Mouse (Mus musculus) midbrain, embryonic 15.5 days (tissue): ENCODE results near the gene Uba1y. TPM values are rescaled to one million over a fixed set of nuclear protein-coding genes. Genes with fewer than 3 reads are reported as not detected.
"Not testable (repeated sequence)": the region's sequence is repeated elsewhere in the genome, so short reads cannot be mapped to it uniquely, and the experiment has no call there.

ENCODE experiments used
- ATAC-seq: fragments of 200-750 bp; cut with Nextera tagmentation; replicated peaks from 2 replicates; pipeline ENCODE4 v1.8.0; 2017; ENCODE audit warnings: moderate TSS enrichment
- H3K27ac ChIP-seq: fragments of 300-500 bp; sonication (generic); 2 replicates; pipeline ENCODE4 v1.5.1; 2015; ENCODE audit warnings: mild to moderate bottlenecking, inconsistent platforms
- H3K27me3 ChIP-seq: fragments of 300-500 bp; sonication (generic); replicated peaks from 2 replicates; pipeline ENCODE4 v1.6.1; 2015; ENCODE audit warnings: inconsistent platforms
- H3K36me3 ChIP-seq: fragments of 300-500 bp; sonication (generic); replicated peaks from 2 replicates; pipeline ENCODE4 v1.6.1; 2015; ENCODE audit warnings: inconsistent platforms
- H3K4me1 ChIP-seq: fragments of 300-500 bp; sonication (generic); 2 replicates; pipeline ENCODE4 v1.6.1; 2015; ENCODE audit warnings: inconsistent platforms
- H3K4me2 ChIP-seq: fragments of 300-500 bp; sonication (generic); 2 replicates; pipeline ENCODE4 v1.6.1; 2015; ENCODE audit warnings: inconsistent platforms, mild to moderate bottlenecking, moderate library complexity
- H3K4me3 ChIP-seq: fragments of 300-500 bp; sonication (generic); 2 replicates; pipeline ENCODE4 v1.5.1; 2015; ENCODE audit warnings: mild to moderate bottlenecking, inconsistent platforms
- H3K9ac ChIP-seq: fragments of 300-500 bp; sonication (generic); 2 replicates; pipeline ENCODE4 v1.6.1; 2015; ENCODE audit warnings: mild to moderate bottlenecking, inconsistent platforms
- H3K9me3 ChIP-seq: fragments of 300-500 bp; sonication (generic); 2 replicates; pipeline ENCODE4 v1.6.1; 2016; ENCODE audit warnings: inconsistent platforms
- WGBS: fragments of 180-500 bp; shearing (Covaris S2); methylation state at CpG from one replicate; pipeline ENCODE4 v1.1.7; 2015; ENCODE audit warnings: mixed read lengths; 5-methylcytosine and 5-hydroxymethylcytosine counted together
- polyA plus RNA-seq: library from polyadenylated mRNA; unstranded; fragments of >200 nt; fragmentation: Nextera tagmentation; extraction: Ambion mirVana; gene quantifications from 2 replicates; pipeline ENCODE4 v1.2.1, GENCODE M21; 2015

Gene Uba1y
- polyA plus RNA-seq = 0.12 and 0.13 TPM in 2 replicates

DNA sequence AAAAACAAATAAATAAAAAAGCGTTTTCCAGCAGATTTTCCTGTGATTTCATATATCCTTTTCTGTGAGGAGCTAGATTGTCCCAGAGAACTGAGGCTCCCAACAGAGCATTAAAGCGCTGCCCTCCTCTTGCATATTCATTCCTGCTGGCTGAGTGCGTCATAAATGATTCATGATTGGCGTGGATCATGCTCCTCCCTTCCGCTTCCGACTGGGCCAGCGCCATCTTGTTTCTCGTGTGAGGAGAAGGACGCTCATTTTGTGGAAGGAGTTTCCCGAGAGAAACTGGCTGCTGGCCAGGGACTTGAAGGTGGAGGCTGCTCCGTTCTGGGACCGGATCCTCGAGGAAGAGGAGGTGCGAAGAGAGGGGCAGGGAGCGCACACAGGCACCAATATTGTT is at the start of gene Uba1y:
TSS of gene Uba1y (plus strand) at position 254 of the 400 bp plus-strand sequence.
- WGBS = 86% methylated on average over 11 of the region's 15 CpGs
- Histone ChIP-seq H3K4me1 (no peaks in the 10 kb centered on the region), H3K27ac (no peak within 1 kb of the TSS), H3K9me3 (no peaks in the 10 kb centered on the region), H3K4me3 (no peak within 1 kb of the TSS), H3K36me3 (no peaks in the 10 kb centered on the region), H3K9ac (no peak within 1 kb of the TSS), H3K4me2 (no peak within 1 kb of the TSS), H3K27me3 (no peaks in the 10 kb centered on the region)
- ATAC-seq = no peak

GRCm38 (mm10) chrY:797309-797708 is 21.1 kb upstream of the Uba1y start, which contains the start of gene Zfy1:
TSS of gene Zfy1 (minus strand) at chrY:797409.
- ATAC-seq, H3K36me3 ChIP-seq, H3K4me3 ChIP-seq, H3K9ac ChIP-seq, H3K4me1 ChIP-seq, H3K27ac ChIP-seq, H3K4me2 ChIP-seq, H3K9me3 ChIP-seq, H3K27me3 ChIP-seq: not testable (repeated sequence)
- 85% methylated on average over 7 of the region's 11 CpGs for WGBS

- no peaks in the 10 kb centered on the region for H3K9me3 ChIP-seq
- peak; percentile 87 for ATAC-seq
- no peaks in the 10 kb centered on the region for H3K27me3 ChIP-seq
- no peaks in the 10 kb centered on the region for H3K4me1 ChIP-seq
- 2% methylated on average over 5 of the region's 15 CpGs for WGBS
- no peaks in the 10 kb centered on the region for H3K36me3 ChIP-seq
- H3K4me3 ChIP-seq = 0 out of 2 replicates have a peak overlapping the region, but pooled peaks have one; percentile 11
- no peak overlapping the region for H3K27ac ChIP-seq
- peak overlapping the region; percentile 43 for H3K4me2 ChIP-seq
- H3K9ac ChIP-seq = no peak overlapping the region
These were observed 9.3 kb upstream of the Uba1y start for GRCm38 (mm10) chrY:808991-809661.

- Histone ChIP-seq H3K4me2 (no peak overlapping the region), H3K9ac (no peak overlapping the region), H3K4me3 (no peak overlapping the region), H3K27ac (peak overlapping the region; percentile 58; the same call in 1 of the 2 replicates), H3K36me3 (no peaks in the 10 kb centered on the region), H3K4me1 (no peaks in the 10 kb centered on the region), H3K9me3 (no peaks in the 10 kb centered on the region), H3K27me3 (no peaks in the 10 kb centered on the region)
- ATAC-seq = peak; percentile 77
These were observed 54.0 kb downstream of the Uba1y start for GRCm38 (mm10) chrY:872404-872803.

GRCm38 (mm10) chrY:872855-873549 is 54.6 kb downstream of the Uba1y start:
- Histone ChIP-seq H3K27me3 (no peaks in the 10 kb centered on the region), H3K9me3 (no peaks in the 10 kb centered on the region), H3K9ac (no peak overlapping the region), H3K4me3 (0 out of 2 replicates have a peak overlapping the region, but pooled peaks have one; percentile 5), H3K4me2 (0 out of 2 replicates have a peak overlapping the region, but pooled peaks have one; percentile 24), H3K36me3 (no peaks in the 10 kb centered on the region), H3K4me1 (no peaks in the 10 kb centered on the region), H3K27ac (peak overlapping the region; percentile 58; the same call in 1 of the 2 replicates)
- peak; percentile 92 for ATAC-seq
- 34% methylated on average over 14 of the region's 18 CpGs for WGBS

Other genes with a start within 250 kb of the Uba1y start
- not detected in 2 replicates for gene Zfy1, start 21.2 kb upstream of the Uba1y start, polyA plus RNA-seq
- 8.3 and 10.2 TPM in 2 replicates for gene Kdm5d, start 79.1 kb downstream of the Uba1y start, polyA plus RNA-seq
- gene Eif2s3y, start 191.9 kb downstream of the Uba1y start, polyA plus RNA-seq = 35.2 and 41.8 TPM in 2 replicates